Mouse (Mus musculus) cortical plate, adult 2 months (tissue): ENCODE measurements around the gene Ppat.

Experiments
- CTCF ChIP-seq: fragments of 200-500 bp; IDR thresholded peaks from 2 replicates; pipeline ENCODE4 v1.5.1; 2011; ENCODE audit warnings: mild to moderate bottlenecking, control low read depth, low read length; ENCODE audit not compliant: insufficient read depth; ENCODE audit errors: extremely low read depth
- POLR2A ChIP-seq: fragments of 200-500 bp; IDR thresholded peaks from 2 replicates; pipeline ENCODE4 v1.6.1; 2011; ENCODE audit warnings: mild to moderate bottlenecking, low read length, control low read depth; ENCODE audit not compliant: insufficient read depth; ENCODE audit errors: extremely low read depth

DNA sequence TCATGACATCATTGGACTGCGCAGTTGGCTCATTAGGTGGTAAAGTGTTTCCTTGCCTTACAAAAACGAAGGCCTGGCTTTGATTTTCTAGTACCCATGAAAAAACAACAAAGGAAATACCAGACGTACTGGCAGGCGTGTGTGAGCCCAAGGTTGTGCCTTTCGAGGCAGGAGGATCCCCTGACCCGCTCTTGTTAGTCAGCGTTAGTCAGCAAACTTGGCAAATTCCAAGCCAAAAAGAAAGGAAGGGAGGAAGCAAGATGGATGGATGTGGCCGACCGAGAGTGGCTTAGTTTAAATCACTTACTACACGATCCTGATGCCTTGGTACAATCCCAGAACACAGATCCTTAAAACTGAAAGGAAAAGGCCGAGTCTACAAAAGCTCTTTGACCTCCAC, 11.2 kb upstream of the Ppat start:
- TF ChIP-seq CTCF = no peak
- no peak for TF ChIP-seq POLR2A
